Mouse (Mus musculus): Measurements from ENCODE around the gene Tmub2. TPM values are rescaled to one million over a fixed set of nuclear protein-coding genes. Genes with fewer than 3 reads are reported as not detected.
"Not testable (repeated sequence)": the region's sequence is repeated elsewhere in the genome, so short reads cannot be mapped to it uniquely, and the experiment has no call there.

Gene Tmub2
- total RNA-seq, 4 experiments from 2014 or later: 27.0 to 28.1 (median 27.6) TPM

DNA sequence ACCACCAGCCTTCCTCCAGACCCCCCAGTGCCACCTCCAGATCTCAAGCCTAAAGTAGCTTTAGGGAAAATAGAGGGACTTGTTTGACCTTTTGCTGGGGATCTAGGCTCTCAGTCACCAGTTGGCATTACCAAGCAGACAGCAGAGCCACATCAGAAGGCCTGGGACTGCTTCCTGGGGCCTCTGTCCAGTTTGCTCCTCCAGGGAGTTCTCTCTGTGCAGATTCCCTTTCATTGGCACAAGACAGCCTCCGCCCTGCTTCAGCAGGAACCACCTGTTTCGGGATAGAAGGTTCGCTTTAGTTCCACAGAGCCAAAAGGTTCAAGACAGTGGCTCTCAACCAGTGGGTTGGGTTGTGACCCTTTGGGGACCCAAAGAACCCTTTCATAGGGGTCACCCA lies 5.1 kb upstream of the Tmub2 start:
- DNase-seq (ENCODE audit: low spot score): no peak

DNA sequence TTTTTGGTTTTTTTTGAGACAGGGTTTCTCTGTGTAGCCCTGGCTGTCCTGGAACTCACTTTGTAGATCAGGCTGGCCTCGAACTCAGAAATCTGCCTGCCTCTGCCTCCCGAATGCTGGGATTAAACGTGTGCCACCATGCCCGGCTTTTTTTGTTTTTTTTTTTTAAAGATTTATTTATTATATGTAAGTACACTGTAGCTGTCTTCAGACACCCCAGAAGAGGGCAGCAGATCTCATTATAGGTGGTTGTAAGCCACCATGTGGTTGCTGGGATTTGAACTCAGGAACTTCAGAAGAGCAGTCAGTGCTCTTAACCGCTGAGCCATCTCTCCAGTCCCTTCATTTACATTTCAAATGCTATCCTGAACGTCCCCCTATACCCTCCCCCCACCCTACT lies 4.5 kb upstream of the Tmub2 start:
- not testable (repeated sequence) for DNase-seq (ENCODE audit: low spot score)

DNA sequence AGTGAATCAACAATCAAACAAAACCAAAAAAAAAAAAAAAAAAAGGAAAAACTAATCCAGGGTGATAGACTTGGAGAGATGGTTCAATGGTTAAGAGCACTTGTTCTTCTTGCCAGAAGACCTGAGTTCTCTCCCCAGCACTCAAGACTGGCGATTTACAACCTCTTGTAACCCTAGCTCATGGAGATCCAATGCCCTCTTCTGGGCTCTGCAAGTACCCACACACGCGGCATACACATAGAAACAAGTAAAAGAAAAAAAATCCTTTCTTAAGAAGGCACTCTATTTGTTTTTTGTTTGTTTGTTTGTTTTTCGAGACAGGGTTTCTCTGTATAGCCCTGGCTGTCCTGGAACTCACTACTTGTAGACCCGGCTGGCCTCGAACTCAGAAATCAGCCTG lies 809 bp upstream of the Tmub2 start:
- no peak for DNase-seq (ENCODE audit: low spot score)

DNA sequence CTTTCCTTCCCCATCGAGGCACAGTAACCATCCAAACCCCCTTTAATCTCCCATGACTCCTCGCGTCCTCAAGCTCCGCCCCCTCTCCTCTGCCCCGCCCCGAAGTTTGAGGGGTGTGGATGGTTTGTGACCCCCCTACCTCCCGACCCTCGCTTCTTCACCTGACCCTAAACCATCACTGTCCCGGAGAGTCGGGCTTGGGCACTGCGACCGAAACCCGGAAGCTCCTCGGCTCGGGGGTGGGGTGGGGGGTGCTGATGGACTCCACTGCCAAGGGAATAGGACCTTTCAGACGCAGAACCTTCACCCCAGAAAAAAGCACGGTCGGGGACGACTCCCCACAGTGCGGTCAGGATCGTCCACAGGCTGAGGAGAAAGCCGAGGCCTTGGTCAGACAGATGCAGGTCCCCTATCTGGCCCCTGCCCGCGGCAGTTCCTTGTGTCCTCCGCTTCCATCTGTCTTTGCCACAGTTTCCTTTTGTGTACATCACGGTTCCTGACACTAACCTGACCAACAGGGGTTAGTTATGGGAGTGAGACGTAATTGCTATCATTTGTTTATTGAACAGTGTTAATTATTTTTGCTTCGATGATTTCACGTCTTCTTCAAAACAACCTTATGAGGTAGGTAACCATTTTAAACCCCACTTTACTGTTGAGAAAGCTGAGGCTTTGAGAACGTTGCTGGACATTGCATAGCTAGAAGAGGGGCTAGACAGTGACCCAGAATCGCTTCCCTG lies 534 bp downstream of the Tmub2 start:
- no peak for DNase-seq (ENCODE audit: low spot score)

DNA sequence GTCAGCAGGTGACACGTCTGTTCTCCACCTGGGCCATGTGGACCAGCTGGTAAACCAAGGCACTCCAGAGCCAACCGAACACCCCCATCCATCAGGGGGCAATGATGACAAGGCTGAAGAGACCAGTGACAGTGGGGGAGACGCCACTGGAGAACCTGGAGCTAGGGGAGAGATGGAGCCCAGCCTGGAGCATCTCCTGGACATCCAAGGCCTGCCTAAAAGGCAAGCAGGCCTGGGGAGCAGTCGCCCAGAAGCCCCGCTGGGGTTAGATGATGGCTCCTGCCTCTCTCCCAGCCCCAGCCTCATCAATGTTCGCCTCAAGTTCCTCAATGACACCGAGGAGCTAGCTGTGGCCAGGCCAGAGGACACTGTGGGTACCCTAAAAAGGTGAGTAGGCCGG lies 2.8 kb downstream of the Tmub2 start:
- no peak for DNase-seq (ENCODE audit: low spot score)

DNA sequence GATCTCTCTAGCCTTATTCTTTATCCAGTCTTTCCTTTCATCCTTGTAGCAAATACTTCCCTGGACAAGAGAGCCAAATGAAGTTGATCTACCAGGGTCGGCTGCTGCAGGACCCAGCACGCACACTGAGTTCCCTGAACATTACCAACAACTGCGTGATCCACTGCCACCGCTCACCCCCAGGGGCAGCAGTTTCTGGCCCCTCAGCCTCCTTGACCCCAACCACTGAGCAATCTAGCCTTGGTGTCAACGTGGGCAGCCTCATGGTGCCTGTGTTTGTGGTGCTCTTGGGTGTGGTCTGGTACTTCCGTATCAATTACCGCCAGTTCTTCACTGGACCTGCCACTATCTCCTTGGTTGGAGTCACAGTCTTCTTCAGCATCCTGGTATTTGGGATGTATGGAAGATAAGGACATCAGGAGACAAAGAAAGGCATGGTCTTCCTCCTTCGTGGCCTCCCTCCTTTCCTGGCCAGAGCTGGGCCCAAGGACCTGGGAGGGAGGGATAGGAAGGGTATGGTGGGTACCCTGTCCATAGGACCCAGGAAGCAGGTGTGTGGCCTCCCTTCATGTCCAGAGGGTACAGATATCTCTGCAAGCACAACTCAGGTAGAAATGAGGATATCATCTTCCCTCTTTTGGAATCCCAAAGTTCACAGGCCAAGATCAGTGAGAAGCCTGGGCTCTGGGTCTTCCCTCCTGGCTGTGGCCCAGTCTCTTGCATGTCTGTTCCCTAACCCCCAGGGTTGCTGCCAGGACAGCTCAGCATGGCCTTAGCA lies 3.5 kb downstream of the Tmub2 start:
- DNase-seq (ENCODE audit: low spot score): no peak

DNA sequence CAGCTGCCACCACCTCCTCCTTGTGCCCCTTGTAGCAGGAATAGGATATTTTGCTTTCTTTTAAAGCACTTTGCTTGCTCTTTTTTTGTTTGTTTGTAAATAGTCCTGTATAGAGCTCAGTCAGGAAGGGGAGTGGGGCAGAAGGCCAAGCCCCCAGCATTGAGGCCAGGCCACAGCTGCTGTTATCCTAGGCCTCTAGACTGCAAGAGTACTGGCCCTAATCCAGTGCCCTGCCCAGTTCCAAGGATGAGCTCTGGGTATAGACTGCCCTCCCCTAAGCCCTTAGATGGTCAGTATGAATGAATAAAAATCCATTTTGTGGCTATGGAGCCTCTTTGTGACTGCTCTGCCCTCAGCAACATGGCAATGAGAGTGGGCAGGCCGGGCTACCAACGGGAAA lies 4.2 kb downstream of the Tmub2 start:
- DNase-seq (ENCODE audit: low spot score): no peak

DNA sequence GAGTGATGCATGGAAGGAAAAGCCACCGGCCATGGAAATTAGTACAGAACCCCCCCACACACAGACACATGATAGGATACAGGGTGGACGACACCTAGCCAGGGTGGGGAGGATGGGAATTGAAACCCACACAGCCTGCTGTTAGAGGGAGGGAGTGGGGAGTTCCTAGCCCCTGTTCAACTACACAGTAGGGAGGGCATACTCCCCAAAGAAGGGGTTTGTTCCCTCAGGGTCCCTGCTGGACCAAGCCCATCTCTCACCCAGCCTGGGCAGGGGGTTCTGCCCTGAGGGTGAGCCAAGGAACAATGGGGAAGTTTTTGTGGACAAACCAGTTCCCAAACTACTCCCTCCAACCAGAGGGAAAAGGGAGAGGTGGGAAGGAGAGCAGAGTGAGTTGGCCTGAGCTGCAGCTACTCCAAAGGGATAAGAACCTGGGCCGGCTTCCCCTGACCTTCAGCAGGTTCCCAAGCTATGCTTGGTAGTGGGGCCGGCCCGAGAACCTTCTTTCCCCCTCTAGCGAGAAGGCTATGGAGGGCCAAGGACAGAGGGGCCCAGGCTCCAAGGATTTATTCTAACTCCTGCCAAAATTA lies 4.9 kb downstream of the Tmub2 start:
- DNase-seq (ENCODE audit: low spot score): no peak

DNA sequence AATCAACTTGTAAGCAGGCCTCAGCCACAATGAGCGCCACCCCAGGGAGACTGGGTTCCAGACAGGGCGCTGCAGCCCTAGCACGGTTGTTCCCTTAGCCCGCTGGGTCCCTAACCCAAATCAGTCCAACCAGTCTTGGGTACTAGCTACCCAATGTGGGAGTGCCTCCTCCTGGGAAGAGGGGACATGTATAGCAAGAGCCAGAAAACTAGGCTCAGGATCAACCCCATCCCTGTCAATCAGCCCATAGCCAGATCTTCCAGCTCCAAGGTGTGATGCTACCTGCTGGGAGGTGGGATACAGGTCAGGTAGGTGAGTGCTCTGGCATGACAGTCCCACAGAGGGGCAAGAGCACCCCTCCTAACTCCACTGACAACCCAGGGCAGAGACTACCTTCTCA lies 5.4 kb downstream of the Tmub2 start:
- no peak for DNase-seq (ENCODE audit: low spot score)

DNA sequence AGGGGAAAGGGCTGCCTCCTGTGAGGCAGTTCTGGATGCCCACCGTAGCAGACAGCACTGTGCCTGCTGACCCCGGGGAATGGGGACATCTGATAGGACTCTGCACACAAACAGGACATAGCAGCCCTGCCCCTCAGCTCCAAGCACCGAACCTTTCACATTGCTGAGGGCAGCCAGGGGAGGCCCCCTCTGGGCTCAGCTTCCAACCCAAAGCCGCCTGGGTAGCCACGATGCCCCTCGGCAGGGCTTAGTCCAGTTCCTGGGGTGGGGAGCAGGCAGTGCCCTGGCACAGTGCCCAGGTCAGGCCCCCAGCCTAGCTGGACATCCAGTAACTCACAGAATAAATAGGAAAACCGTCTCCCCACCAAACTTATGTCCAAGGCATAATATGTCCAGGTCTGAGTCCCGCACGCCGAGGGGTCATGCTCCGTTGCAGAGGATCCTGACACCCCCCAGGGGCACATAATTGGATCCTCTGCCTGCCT lies 6.4 kb downstream of the Tmub2 start:
- DNase-seq (ENCODE audit: low spot score): no peak

DNA sequence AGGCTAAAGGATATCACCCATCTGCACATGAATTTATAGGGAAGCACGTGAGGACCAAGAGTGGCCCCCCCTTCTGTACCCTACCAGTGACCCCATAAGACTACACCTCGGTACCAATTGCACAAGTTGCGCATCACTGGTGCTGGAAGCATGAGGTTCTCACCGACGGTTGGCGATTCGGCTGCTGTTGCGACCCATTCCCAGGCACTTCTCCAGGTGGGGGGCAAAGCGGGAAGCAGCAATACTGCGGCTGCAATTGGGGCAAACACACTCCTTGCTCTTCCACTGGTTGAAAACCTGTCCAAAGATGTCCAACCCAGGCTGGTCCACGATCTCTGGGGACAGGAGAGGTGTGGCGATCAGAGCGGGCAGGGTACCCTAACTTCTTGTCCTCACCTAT lies 9.2 kb downstream of the Tmub2 start:
- no peak for DNase-seq (ENCODE audit: low spot score)

DNA sequence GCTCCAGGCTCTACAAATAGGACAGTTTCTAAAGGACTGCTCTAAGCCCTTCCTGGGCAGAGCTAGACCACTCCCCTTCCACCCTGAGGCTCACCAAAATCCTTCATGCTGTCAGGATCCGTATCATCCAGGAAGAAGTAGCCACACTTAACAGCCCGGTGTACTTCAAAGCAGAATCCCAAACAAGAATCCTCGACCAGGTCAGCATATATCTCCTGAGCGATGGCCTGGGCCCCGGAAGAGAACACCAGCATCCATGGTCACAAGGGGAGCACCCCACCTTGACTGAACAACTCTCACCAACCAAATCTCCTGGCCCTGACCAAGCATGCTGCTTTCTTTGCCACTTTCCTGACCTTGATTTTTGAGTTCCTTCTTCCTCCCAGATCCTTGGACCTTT lies 9.7 kb downstream of the Tmub2 start:
- no peak for DNase-seq (ENCODE audit: low spot score)

DNA sequence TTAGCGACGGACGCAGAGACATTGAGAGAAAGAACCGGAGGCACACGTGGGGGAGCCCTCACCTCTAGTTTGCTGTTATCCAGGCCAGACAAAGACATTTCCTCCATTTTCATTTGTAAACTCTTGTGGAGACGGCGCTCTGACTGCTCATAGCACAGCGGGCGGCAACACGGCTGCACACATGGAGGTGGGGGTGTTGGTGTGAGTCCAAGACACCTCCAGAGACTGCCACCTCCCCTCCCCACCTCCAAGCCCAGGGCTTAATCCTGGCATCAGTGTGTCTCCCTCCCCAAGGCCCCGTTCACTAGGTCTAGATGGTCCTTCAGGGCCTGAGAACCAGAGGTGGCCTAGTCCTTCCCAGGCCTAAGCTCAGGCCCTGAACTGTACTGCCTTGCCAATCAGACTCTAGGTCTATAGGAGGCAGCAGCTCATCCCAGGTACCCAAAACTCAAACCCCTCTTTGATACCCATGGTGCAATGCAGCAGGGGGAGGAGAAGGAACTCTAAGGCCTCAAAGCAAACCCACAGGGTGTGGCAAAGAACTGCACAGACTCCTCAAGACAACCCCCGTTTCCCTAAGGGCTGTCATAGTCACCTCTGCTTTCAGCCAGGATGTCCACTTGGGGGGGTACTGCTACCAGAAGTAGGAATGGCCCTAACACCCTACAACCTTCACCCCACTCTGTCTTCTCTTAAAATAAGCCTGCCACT lies 10.3 kb downstream of the Tmub2 start:
- no peak for DNase-seq (ENCODE audit: low spot score)

DNA sequence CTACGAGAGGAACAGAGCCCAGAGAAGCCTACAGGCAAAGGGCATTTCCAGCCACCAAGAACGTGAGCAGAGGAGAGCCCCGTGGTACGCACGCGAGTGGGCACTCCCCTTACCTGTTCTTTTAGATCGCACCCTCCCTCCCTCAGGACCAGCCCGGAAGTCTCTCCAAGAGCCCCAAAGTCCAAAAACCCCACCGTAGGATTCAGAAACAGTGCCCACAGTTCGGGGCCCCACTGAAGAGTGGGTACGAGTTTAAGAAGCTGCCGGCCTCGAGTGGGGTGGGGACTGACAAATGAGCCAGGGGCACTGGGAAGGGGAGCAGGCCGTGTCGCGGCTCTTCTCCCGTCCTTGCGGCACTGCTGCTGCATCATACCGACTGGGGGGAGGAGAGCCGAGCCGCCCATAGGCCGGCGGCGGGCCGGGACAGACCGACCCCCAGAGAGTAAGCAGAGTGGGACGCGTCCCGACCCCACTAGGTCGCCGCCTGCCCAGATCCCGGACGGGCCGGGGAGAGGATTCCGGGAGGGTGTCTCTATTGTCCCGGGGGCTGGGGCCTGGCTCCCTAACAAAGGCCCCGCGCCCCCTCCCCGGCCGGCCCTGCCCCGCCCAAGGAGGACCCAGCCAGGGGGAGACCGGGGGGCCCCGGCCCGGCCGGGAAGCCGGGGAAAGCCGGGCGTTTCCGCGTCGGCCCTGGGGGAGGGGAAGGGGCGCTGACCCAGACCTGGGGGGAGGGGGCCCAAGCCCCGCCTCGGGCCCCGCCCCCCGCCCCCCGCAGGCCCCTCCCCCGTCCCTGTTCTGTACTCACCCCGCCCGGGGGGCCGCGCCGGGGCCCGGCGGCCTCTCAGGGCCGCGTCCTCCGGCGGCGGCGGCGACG lies 11.1 kb downstream of the Tmub2 start:
- DNase-seq (ENCODE audit: low spot score): no peak

DNA sequence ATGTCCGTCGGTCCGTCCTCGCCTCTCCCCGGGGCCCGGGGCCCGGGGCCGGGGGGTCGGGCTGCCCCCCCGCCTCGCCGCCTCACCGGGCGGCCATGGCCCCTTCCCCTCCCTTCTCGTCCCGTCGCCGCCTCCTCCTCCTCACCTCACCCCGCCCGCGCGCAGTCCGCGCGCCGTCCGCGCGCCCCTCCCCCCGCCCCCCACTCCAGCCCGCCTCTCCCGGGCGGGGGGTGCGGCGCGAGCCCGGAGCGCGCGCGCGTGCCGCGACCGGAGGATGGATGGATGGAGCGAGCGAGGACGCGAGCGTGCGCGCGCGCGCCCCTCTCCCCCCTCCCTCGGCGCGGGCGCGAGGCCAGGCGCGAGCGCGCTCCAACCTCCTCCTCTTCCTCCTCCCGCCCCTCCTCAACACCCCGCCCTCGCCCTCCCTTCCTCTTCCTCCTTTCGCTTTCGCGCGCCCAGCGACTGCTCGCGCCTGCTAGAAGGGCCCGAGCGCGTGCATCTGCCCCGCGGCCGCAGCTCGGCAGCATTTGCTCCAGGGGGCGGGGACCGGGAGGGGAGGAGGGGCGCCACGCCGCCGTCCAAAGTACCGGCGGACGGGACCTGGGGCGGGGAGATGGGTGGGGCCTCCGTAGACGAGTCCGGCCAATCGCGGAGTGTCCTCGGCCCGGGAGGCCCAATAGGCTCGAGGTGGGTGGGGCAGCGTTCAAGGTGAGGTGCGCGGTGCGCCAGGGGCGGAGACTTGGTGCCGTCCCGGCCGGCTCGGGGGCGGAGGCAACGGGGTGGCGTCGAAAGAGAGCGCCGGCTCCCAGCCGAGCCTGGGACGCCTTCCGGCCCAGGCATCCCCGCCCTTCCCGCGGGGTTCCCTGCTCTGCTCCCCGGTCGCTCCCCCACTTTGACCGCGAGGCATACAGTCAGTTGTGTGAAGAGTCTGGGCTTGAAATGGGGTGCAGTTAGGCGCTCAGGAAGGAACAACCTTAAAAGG lies 12.1 kb downstream of the Tmub2 start, which contains the start of gene Atxn7l3:
Gene Atxn7l3 (minus strand): TSS at position 141 of the 982 bp plus-strand sequence.
- peak; percentile 98 for DNase-seq (ENCODE audit: low spot score)

DNA sequence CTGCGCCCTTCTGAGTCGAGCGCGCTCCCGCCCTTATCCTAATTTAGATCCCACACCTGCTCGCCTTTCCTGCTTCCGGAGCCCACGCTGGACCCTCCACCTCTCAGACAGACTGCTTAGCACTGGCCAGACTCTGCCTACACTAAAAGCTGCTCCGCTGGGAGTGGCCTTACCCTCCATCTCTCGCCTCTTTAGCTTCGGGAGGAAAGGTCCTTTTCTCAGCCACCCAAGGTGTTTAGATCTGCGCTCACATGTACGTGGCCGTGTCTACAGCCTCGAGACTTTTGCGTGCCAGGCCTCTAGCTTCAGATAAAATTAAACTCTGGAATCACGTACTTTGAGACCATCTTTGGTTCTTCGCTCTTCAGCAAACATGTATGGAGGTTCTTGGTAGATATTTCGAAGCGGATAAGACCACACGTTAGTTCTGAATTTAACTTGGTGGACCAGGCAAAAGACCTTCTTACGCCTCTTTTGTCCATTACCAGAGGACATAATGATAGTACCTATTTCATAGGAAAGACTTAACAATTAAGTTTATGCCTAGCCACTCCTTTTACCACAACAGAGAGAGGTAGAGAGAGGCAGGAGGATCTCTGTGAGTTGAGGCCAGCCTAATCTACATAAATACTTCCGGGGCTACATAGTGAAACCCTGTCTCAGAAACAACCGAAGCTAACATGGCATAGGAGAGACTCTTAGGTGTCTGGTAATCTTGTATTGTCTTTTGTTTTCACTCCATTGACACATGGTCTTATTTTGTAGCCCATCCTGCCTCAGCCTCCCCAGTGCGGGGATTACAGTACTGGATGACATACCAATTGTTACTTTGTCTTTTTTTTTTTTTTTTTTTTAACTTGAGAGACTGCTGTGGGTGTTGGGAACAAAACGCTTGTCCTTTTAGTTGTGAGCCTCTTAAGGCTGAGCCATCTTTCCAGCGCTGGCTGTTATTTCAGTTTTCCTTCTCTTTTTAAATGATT lies 13.1 kb downstream of the Tmub2 start:
- DNase-seq (ENCODE audit: low spot score): no peak

DNA sequence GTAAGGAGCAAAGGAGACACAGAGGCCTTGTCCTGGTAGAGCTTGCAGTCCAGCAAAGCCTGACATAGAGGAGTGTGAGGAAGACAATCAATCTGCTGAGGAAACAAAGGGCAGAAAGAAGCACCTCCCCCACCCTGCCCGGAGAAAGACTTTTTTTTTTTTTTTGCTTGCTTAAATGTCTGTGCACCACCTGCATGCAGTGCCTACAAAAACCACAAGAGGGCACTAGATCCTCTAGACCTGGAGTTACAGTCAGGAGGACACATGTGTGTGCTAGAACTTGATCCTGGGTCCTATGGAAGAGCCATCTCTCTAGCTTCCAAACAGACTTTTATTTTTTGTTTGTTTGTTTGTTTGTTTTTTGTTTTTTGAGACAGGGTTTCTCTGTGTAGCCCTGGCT lies 15.1 kb downstream of the Tmub2 start:
- no peak for DNase-seq (ENCODE audit: low spot score)

DNA sequence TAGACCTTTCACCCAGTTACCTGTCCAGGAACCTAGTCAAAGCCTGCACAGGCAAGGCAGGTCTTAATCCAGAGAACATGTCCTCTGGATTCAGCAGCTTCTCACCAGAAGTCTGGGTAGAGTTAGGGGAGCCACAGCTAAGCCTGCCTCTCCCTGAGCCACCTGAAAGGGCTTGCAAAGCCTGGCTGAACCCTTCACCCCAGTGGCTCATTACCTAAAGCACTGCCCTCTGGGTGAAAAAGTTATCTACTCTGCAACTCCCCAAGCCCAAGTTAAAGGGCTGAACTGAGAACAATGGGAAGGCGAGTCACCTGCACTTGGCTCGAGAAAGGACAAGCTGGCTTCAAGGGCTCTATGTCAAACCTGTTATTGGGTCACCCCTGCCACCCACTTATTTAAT lies 19.4 kb downstream of the Tmub2 start:
- no peak for DNase-seq (ENCODE audit: low spot score)

DNA sequence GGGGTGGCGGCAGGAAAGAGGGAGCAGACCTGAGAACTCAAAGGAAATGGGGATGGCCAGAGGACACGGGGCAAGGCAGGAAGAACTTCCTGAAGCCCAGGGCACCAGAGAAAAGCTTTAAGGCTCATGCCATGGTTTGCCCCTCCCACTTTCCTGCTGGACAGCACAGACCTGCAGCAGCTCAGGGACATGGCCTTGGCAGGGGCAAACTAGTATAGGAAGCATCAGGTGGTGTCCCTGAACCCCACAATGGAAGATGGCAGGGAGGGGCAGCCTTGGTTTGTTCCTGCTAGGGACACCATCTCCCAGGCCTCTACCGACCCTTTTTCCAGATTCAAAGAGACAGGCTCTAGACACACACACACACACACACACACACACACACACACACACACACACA lies 20.6 kb downstream of the Tmub2 start:
- DNase-seq (ENCODE audit: low spot score): no peak
